ENCODE assay signal across 11 mouse cellular contexts in genomic region chr11:99110370-99111110, GRCm38 (mm10). TPM values are rescaled to one million over a fixed set of nuclear protein-coding genes. Genes with fewer than 3 reads are reported as not detected.
DNase-seq lines count a peak whose midpoint lies in the region; ATAC-seq and TF ChIP-seq lines count a peak whose summit lies in the region.
"Had no signal": no experiment of that assay in that cellular context is flagged by ENCODE, and none has a peak within 500 bp of the region (broad histone marks: within the 10 kb centered on the region; RNA-seq: fewer than 3 reads in every experiment).

No protein-coding gene starts in this region.

- H3K4me2 ChIP-seq in forebrain, embryonic 14.5 days (ENCODE audit: low read length) = no peak overlapping the region
- no peak overlapping the region for H3K4me2 ChIP-seq in lung, embryonic 14.5 days
- H3K4me2 ChIP-seq: hindbrain, embryonic 12.5 days had no signal

- DNase-seq in forebrain, embryonic 10.5 days (ENCODE audit: extremely low spot score, low spot score) = no peak
- DNase-seq in forebrain, embryonic 14.5 days (ENCODE audit: low spot score) = no peak
- no peak for DNase-seq in lung, embryonic 14.5 days
- no peak for DNase-seq in lung, postnatal 14 days
- no peak for DNase-seq in brain, embryonic 14.5 days (ENCODE audit: low read depth)
- DNase-seq in urinary bladder, adult 2 months (ENCODE audit: low spot score) = no peak
- DNase-seq in left cerebral cortex, adult 11 months (ENCODE audit: low spot score) = no peak
- DNase-seq: adrenal gland, postnatal 14 days had no signal

- H3K4me3 ChIP-seq in forebrain, embryonic 10.5 days = no peak overlapping the region
- no peak overlapping the region for H3K4me3 ChIP-seq in forebrain, embryonic 14.5 days (ENCODE audit: low read depth, low read length)
- H3K4me3 ChIP-seq in lung, embryonic 14.5 days (ENCODE audit: low read depth, low read length) = no peak overlapping the region
- H3K4me3 ChIP-seq: hindbrain, embryonic 12.5 days had no signal

- H3K36me3 ChIP-seq in forebrain, embryonic 10.5 days (replicated peaks) = no peaks in the 10 kb centered on the region
- H3K36me3 ChIP-seq in forebrain, embryonic 14.5 days (ENCODE audit: control insufficient read depth, insufficient read depth, low read length) = no peaks in the 10 kb centered on the region
- no peaks in the 10 kb centered on the region for H3K36me3 ChIP-seq in lung, embryonic 14.5 days (ENCODE audit: insufficient read depth)
- H3K36me3 ChIP-seq: hindbrain, embryonic 12.5 days had no signal

- 0 out of 2 replicates have a peak overlapping the region, but pooled peaks have one; percentile 44 for H3K27ac ChIP-seq in forebrain, embryonic 10.5 days
- no peak overlapping the region for H3K27ac ChIP-seq in forebrain, embryonic 14.5 days (ENCODE audit: low read depth, low read length)
- no peak overlapping the region for H3K27ac ChIP-seq in lung, embryonic 14.5 days (ENCODE audit: low read depth)
- H3K27ac ChIP-seq: hindbrain, embryonic 12.5 days had no signal

- peaks cover 44% of the 10 kb centered on the region for H3K4me1 ChIP-seq in forebrain, embryonic 10.5 days
- H3K4me1 ChIP-seq in forebrain, embryonic 14.5 days (ENCODE audit: control insufficient read depth, insufficient read depth, low read length) = no peaks in the 10 kb centered on the region
- peaks cover 7% of the 10 kb centered on the region for H3K4me1 ChIP-seq in lung, embryonic 14.5 days (ENCODE audit: insufficient read depth)

- 83% methylated on average over 15 of the region's 15 CpGs for WGBS in forebrain, embryonic 10.5 days
- WGBS in forebrain, embryonic 14.5 days = 88% methylated on average over 15 of the region's 15 CpGs
- 67% methylated on average over 15 of the region's 15 CpGs for WGBS in lung, embryonic 14.5 days

- TF ChIP-seq POLR2A in brain, embryonic 14.5 days (IDR thresholded peaks at IDR 0.05; ENCODE audit: borderline replicate concordance, extremely low read depth, insufficient read depth, insufficient read length, poor library complexity, severe bottlenecking) = no peak

- peak; percentile 54 for TF ChIP-seq CTCF in lung, embryonic 14.5 days (IDR thresholded peaks at IDR 0.05; ENCODE audit: low read depth)
- peak; percentile 27; the same call in 1 of the 2 replicates for TF ChIP-seq CTCF in brain, embryonic 14.5 days (IDR thresholded peaks at IDR 0.05; ENCODE audit: borderline replicate concordance, extremely low read depth, insufficient read depth, insufficient read length)

- no peak for ATAC-seq in forebrain, embryonic 14.5 days
- peak; percentile 54 for ATAC-seq in lung, embryonic 14.5 days (ENCODE audit: insufficient read depth)
- 0 out of 2 replicates have a peak, but pooled peaks have one; percentile 51 for ATAC-seq in megakaryocyte-erythroid progenitor cell, adult 5-6 weeks (replicated peaks; ENCODE audit: low FRiP score, low TSS enrichment, poor library complexity, severe bottlenecking)

- no peaks in the 10 kb centered on the region for H3K27me3 ChIP-seq in forebrain, embryonic 10.5 days (ENCODE audit: poor library complexity, severe bottlenecking)
- H3K27me3 ChIP-seq in forebrain, embryonic 14.5 days (replicated peaks; ENCODE audit: control insufficient read depth, insufficient read depth, low read length) = no peaks in the 10 kb centered on the region
- no peaks in the 10 kb centered on the region for H3K27me3 ChIP-seq in lung, embryonic 14.5 days (ENCODE audit: insufficient read depth, low read length)
- H3K27me3 ChIP-seq: hindbrain, embryonic 12.5 days had no signal

- H3K9me3 ChIP-seq in forebrain, embryonic 10.5 days = peaks cover 6% of the 10 kb centered on the region; the same call in 1 of the 2 replicates
- H3K9me3 ChIP-seq in forebrain, embryonic 14.5 days (replicated peaks; ENCODE audit: control insufficient read depth, low read length) = no peaks in the 10 kb centered on the region
- H3K9me3 ChIP-seq in lung, embryonic 14.5 days (ENCODE audit: low read depth, low read length) = no peaks in the 10 kb centered on the region

- no peak overlapping the region for H3K9ac ChIP-seq in forebrain, embryonic 14.5 days (ENCODE audit: low read length)
- H3K9ac ChIP-seq in lung, embryonic 14.5 days = no peak overlapping the region
- H3K9ac ChIP-seq: hindbrain, embryonic 12.5 days had no signal

RNA-seq across cellular contexts. Expression of gene Tns4, which starts 21.4 kb away (rescaled TPM):
- polyA plus RNA-seq in forebrain, embryonic 10.5 days (2016; fragmentation: Nextera tagmentation; extraction: Ambion mirVana) = 0.49 and 0.81 TPM in 2 replicates
- polyA plus RNA-seq in forebrain, embryonic 14.5 days (2014; fragmentation: Nextera tagmentation; extraction: Ambion mirVana) = 0.08 TPM in 1 of 2 replicates, not detected in the other
- 0.39 and 0.47 TPM in 2 replicates for polyA plus RNA-seq in lung, embryonic 14.5 days (2014; fragmentation: Nextera tagmentation; extraction: Ambion mirVana)
- polyA plus RNA-seq in brain, embryonic 14.5 days (2012; rRNA removed) = 0.08 and 0.16 TPM in 2 replicates
- total RNA-seq in megakaryocyte-erythroid progenitor cell, adult 5-6 weeks (2014; fragmentation: Nextera tagmentation) = not detected in 2 replicates
- not detected in 2 replicates for total RNA-seq in megakaryocyte-erythroid progenitor cell, adult 5-6 weeks (2017)
- polyA plus RNA-seq in urinary bladder, adult 2 months (2012; rRNA removed) = 26.0 and 28.6 TPM in 2 replicates

RNA-seq across cellular contexts. Expression of gene Ccr7, which starts 44.3 kb away (rescaled TPM):
- polyA plus RNA-seq in forebrain, embryonic 10.5 days (2016; fragmentation: Nextera tagmentation; extraction: Ambion mirVana) = 0.25 and 0.30 TPM in 2 replicates
- not detected in 2 replicates for polyA plus RNA-seq in forebrain, embryonic 14.5 days (2014; fragmentation: Nextera tagmentation; extraction: Ambion mirVana)
- 0.30 and 0.45 TPM in 2 replicates for polyA plus RNA-seq in lung, embryonic 14.5 days (2014; fragmentation: Nextera tagmentation; extraction: Ambion mirVana)
- 0.07 TPM in 1 of 2 replicates, not detected in the other for polyA plus RNA-seq in brain, embryonic 14.5 days (2012; rRNA removed)
- 0.47 TPM in 1 of 2 replicates, not detected in the other for total RNA-seq in megakaryocyte-erythroid progenitor cell, adult 5-6 weeks (2014; fragmentation: Nextera tagmentation)
- not detected in 2 replicates for total RNA-seq in megakaryocyte-erythroid progenitor cell, adult 5-6 weeks (2017)
- polyA plus RNA-seq in urinary bladder, adult 2 months (2012; rRNA removed) = 1.0 and 1.3 TPM in 2 replicates
- total RNA-seq: left cerebral cortex, postnatal 14 days had no signal

Comparison
In these comparisons a context has a peak if more than half of its experiments do, and no peak if none do; other contexts are left out.
1. RNA of gene Tns4, which starts 21.4 kb away (polyA plus RNA-seq): 26.0 to 28.6 TPM in urinary bladder, adult 2 months; 0.49 to 0.81 TPM in forebrain, embryonic 10.5 days, 0.39 to 0.47 TPM in lung, embryonic 14.5 days, 0.08 to 0.16 TPM in brain, embryonic 14.5 days and 0.08 TPM in forebrain, embryonic 14.5 days; every median in the first group is over 10 times any median in the second.